Mouse (Mus musculus) testis, adult 2 months (tissue): Measurements from ENCODE around the gene Tbc1d25. TPM values are rescaled to one million over a fixed set of nuclear protein-coding genes. Genes with fewer than 3 reads are reported as not detected.

Source experiments
- H3K27ac ChIP-seq: fragments of 200-500 bp; 2 replicates; pipeline ENCODE4 v1.5.1; 2012; ENCODE audit warnings: low read depth, low read length; ENCODE audit not compliant: control insufficient read depth, insufficient read depth
- H3K27me3 ChIP-seq: fragments of 200-500 bp; 2 replicates; pipeline ENCODE4 v1.6.1; 2012; ENCODE audit warnings: mild to moderate bottlenecking, low read length, moderate library complexity; ENCODE audit not compliant: control insufficient read depth, insufficient read depth
- H3K36me3 ChIP-seq: fragments of 200-500 bp; 2 replicates; pipeline ENCODE4 v1.6.1; 2012; ENCODE audit warnings: mild to moderate bottlenecking, low read length; ENCODE audit not compliant: control insufficient read depth, insufficient read depth
- H3K4me1 ChIP-seq: fragments of 200-500 bp; 2 replicates; pipeline ENCODE4 v1.6.1; 2012; ENCODE audit warnings: low read length; ENCODE audit not compliant: control insufficient read depth, insufficient read depth
- H3K4me3 ChIP-seq: fragments of 200-500 bp; 2 replicates; pipeline ENCODE4 v1.5.1; 2012; ENCODE audit warnings: low read depth, mild to moderate bottlenecking, low read length, moderate library complexity, mixed read lengths; ENCODE audit not compliant: control insufficient read depth
- CTCF ChIP-seq: fragments of 200-500 bp; IDR thresholded peaks from 2 replicates; pipeline ENCODE4 v1.5.1; 2012; ENCODE audit warnings: low read depth, mild to moderate bottlenecking, inconsistent platforms, low read length, moderate library complexity; ENCODE audit not compliant: control insufficient read depth, insufficient read depth, insufficient replicate concordance
- POLR2A ChIP-seq: fragments of 200-500 bp; IDR thresholded peaks from 2 replicates; pipeline ENCODE4 v1.6.1; 2012; ENCODE audit warnings: low read depth, mild to moderate bottlenecking, inconsistent platforms, low read length, moderate library complexity; ENCODE audit not compliant: control insufficient read depth
- polyA plus RNA-seq: library from polyadenylated mRNA; depleted of rRNA; stranded (reverse); fragments of >200 nt; gene quantifications from 2 replicates; pipeline ENCODE4 v1.2.3, GENCODE M21; 2012; rRNA removed

Tbc1d25 gene
- polyA plus RNA-seq: 16.7 and 18.2 TPM in 2 replicates

DNA sequence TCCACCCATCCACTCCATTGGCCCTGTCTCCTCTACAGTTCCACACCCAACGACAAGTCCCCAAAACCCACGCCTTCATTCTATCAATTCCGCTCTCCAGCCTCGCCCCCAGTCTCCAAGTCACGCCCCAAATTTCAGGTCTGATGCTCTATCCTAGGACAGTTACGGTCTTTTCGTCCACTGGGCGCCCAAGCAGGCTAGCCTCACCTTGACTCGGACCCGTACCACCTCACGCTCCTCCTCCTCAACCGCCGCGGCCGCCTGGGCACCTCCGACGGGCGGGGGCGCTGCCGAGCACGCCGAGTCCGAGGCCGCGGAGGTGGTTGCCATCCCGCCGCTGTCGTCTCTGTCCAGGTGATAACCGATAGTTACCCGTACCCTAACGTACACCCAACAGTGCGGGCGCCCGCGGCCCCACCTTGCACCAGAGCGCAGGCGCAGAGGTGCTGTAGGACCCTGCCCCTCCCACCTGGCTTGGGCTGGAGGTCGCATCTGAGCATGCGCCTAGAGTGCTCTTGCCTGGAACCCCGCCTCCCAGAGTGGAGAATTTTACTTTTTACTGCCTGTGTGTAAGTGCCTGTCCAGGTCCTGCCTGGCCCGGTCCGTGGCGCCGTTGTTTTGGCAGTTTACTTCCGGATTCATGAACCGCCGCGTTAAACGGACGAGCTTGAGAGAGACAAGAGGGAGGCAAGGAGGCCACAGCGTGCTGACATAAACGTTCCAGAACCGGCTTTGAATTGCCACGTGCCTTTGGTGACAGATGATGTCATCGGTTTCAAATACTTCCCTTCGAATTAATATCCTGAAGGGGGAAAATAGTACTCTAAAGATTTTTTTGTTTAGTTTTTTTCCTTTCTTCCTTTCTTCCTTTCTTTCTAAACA, at the start of gene Tbc1d25:
Gene Tbc1d25 (minus strand): TSS at position 678 of the 882 bp plus-strand sequence.
- peak within 1 kb of the TSS; percentile 96 for H3K27ac ChIP-seq
- no peaks in the 10 kb centered on the region for H3K27me3 ChIP-seq
- H3K4me3 ChIP-seq: peak within 1 kb of the TSS; percentile 94
- H3K4me1 ChIP-seq: no peaks in the 10 kb centered on the region; the same call in none of the 2 replicates
- no peaks in the 10 kb centered on the region for H3K36me3 ChIP-seq
- 0 out of 2 replicates have a peak, but pooled peaks have one; percentile 1 for TF ChIP-seq CTCF
- peak; percentile 65 for TF ChIP-seq POLR2A

DNA sequence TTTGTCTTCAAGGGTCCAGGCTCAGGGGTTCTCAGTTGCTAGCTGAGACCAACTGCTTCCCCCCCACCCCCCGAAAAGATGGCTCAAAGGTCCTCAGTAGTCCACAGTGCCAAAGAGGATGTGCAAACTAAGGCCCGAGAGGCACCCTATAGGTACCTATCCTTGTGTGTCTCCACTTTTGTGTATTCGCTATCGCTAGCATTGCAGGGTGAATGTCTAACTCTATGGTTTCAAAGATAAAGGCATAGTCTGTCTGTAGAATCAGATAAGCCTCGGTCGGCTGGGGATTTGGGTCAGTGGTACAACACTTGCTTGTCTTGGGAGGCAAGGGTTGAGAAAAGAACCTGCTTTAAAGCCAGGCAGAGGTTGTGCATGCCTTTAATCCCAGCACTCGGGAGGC, 47.5 kb upstream of the Tbc1d25 start:
- Histone ChIP-seq H3K4me1 (no peaks in the 10 kb centered on the region), H3K27me3 (no peaks in the 10 kb centered on the region), H3K4me3 (no peak overlapping the region), H3K36me3 (no peaks in the 10 kb centered on the region), H3K27ac (no peak overlapping the region)
- TF ChIP-seq CTCF (no peak), POLR2A (no peak)

DNA sequence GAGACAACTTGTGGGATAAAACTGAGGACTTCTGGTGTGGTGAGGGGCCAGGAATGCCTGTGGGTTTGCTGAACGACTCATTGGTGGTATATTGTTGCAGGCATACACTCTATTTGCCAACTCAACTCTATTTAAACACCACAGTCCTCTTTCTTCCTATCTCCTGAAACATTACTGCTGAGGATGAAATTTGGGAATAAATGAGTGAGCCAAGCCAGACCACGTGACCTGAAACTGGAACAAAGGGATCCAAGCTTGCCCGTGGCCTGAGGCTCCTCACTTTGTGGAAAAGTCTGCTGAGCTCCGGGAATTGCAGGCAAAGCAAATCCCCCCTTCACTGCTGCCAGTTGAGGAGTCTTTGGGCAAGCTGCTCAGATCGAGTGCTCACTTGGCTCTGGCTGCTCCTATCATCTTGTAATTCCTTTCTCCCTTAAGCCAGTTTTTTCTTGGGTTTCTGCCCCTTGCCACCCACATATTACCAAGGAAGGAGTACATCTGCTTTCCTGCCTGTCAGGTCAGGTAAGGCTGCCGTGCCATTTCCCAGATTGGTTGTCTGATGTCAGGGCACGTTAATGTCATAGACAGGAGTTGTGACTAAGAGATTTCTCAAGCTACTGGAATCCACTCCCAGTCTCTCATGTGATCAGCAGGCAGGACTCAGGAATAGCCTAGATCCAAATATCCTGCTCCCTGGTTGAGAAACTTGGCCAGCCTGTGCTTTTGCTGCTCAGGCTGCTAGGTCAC, 46.9 kb upstream of the Tbc1d25 start:
- no peak for TF ChIP-seq POLR2A
- Histone ChIP-seq H3K4me1 (no peaks in the 10 kb centered on the region), H3K27ac (no peak overlapping the region; the same call in 1 of the 2 replicates), H3K27me3 (no peaks in the 10 kb centered on the region), H3K4me3 (no peak overlapping the region), H3K36me3 (no peaks in the 10 kb centered on the region)

DNA sequence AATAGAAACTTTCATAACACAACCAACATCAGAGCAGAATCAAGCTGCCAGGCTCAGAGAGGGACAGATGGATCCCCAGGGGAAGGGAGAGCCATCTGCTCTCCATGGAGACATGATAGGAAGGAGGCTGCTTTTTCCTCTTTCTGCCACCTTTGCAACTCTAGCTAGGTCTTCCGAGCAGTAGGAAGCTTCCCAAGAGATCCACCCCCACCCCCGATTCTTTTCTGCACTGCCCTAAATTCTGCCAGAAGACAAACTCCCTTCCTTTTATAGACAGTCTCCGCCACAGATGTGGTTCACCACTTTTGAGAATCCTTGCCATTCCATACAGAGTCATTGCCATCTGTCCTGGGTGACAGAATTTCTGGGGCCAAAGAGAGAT, 46.3 kb upstream of the Tbc1d25 start:
- no peak overlapping the region for H3K4me3 ChIP-seq
- TF ChIP-seq CTCF (no peak), POLR2A (no peak)
- H3K27me3 ChIP-seq: no peaks in the 10 kb centered on the region
- no peaks in the 10 kb centered on the region for H3K36me3 ChIP-seq
- no peaks in the 10 kb centered on the region for H3K4me1 ChIP-seq
- no peak overlapping the region for H3K27ac ChIP-seq

DNA sequence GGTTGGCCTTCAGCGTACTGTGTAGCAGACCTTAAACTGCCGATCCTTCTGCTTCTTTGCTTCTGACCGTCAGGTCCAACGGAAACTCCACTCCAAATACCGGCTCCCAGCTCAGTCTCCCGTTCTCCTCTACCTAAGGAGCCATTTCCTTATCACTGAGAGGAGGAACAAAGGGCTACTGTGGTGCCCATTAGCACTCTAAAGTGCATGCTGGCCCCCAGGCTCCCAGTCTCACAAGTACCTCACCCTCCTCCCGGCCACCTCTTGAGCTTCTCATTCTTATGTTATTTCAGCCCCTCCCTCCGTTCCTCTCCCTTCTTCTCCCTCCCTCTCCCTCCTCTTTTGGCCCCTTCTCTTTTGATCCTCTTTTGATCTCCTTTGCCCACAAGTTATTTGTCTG, 43.7 kb upstream of the Tbc1d25 start:
- Histone ChIP-seq H3K4me1 (no peaks in the 10 kb centered on the region), H3K36me3 (no peaks in the 10 kb centered on the region), H3K4me3 (no peak overlapping the region; the same call in 1 of the 2 replicates), H3K27ac (peak overlapping the region; percentile 58; the same call in 1 of the 2 replicates), H3K27me3 (no peaks in the 10 kb centered on the region)
- TF ChIP-seq POLR2A (no peak), CTCF (no peak)

DNA sequence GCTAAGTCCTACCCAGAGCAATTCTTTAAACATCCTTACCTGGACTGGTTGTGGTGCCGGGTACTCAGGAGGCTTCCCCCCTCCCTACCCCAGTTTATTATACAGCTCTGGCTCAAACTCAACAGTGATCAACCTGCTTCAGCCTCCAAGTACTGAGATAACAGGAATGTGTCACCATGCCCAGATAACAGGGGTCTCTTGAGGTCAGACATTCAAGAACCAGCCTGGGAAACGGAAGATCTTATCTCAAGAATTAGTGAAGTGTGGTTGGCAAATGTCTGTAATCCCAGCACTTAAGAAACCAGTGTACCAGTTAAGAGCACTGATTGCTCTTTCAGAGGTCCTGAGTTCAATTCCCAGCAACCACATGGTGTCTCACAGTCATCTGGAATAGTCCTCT, 42.1 kb upstream of the Tbc1d25 start:
- TF ChIP-seq CTCF (no peak), POLR2A (no peak)
- no peaks in the 10 kb centered on the region for H3K27me3 ChIP-seq

DNA sequence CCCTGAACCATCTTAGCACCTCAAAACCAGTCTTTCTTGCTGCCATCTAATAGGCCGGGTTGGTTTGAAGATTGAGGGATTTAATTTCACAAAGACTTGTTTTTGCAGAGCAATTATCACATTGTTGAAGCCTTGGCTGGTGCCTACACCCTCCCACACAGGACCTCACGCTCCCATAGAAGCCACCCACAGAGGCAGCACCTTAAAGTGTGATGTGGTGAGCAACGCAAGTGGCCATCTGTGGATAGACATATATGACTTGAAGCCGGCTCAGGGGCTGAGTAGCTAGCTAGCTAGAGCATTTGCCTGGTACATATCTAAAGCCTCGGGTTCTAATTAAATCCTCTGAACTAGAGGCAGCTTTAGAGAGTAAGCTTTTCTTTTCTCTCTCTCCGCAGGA, 41.4 kb upstream of the Tbc1d25 start:
- Histone ChIP-seq H3K27me3 (no peaks in the 10 kb centered on the region), H3K27ac (peak overlapping the region; percentile 17; the same call in 1 of the 2 replicates), H3K4me3 (no peak overlapping the region), H3K36me3 (no peaks in the 10 kb centered on the region), H3K4me1 (no peaks in the 10 kb centered on the region)
- TF ChIP-seq CTCF (no peak), POLR2A (no peak)

More for the DNA sequence above, 42.1 kb upstream of the Tbc1d25 start:
- no peak overlapping the region for H3K27ac ChIP-seq
- H3K4me3 ChIP-seq: no peak overlapping the region
- no peaks in the 10 kb centered on the region for H3K36me3 ChIP-seq
- no peaks in the 10 kb centered on the region for H3K4me1 ChIP-seq
